In genomic region chr14:27219668-27220067, GRCm38 (mm10) we compare ENCODE assay signal across 11 mouse cellular contexts.
DNase-seq lines count a peak whose midpoint lies in the region; ATAC-seq and TF ChIP-seq lines count a peak whose summit lies in the region.
"Had no signal": no experiment of that assay in that cellular context is flagged by ENCODE, and none has a peak within 500 bp of the region (broad histone marks: within the 10 kb centered on the region; RNA-seq: fewer than 3 reads in every experiment).

No protein-coding gene starts in this region.

- no peak overlapping the region for H3K4me3 ChIP-seq in cerebellum, adult 2 months (replicated peaks; ENCODE audit: insufficient read depth, low read depth, low read length)
- H3K4me3 ChIP-seq: heart, embryonic 12.5 days; midbrain, embryonic 15.5 days had no signal

- no peak for ATAC-seq in megakaryocyte-erythroid progenitor cell, adult 5-6 weeks (replicated peaks; ENCODE audit: low FRiP score, low TSS enrichment, poor library complexity, severe bottlenecking)
- ATAC-seq: hindbrain, embryonic 16.5 days; midbrain, embryonic 15.5 days had no signal

- peaks cover 12% of the 10 kb centered on the region for H3K4me1 ChIP-seq in cerebellum, adult 2 months (ENCODE audit: control insufficient read depth, insufficient read depth, low read length)
- H3K4me1 ChIP-seq: midbrain, embryonic 15.5 days had no signal

- H3K27ac ChIP-seq in cerebellum, adult 2 months (ENCODE audit: insufficient read depth, low read length), result no peak overlapping the region
- H3K27ac ChIP-seq: midbrain, embryonic 15.5 days had no signal

- WGBS in cerebellum, adult 2 months, result 37% methylated on average over 7 of the region's 7 CpGs

- peak; percentile 62 to 83 for DNase-seq in cerebellum, adult 2 months
- DNase-seq in cerebellum, postnatal 36 days, result peak; percentile 57 to 66
- peak; percentile 89 to 90 for DNase-seq in layer of hippocampus, postnatal 36 days
- DNase-seq in thymus, postnatal 0 days (ENCODE audit: low spot score), result peak; percentile 53
- no peak for DNase-seq in spleen, postnatal 10 days (ENCODE audit: low spot score in 2 of 2)
- DNase-seq in spleen, postnatal 4 days (ENCODE audit: low spot score in 2 of 2), result no peak
- DNase-seq: kidney, postnatal 25 days had no signal

- peak; percentile 29; the same call in 1 of the 2 replicates for TF ChIP-seq POLR2A in cerebellum, adult 2 months (IDR thresholded peaks at IDR 0.05; ENCODE audit: borderline replicate concordance, insufficient read depth, low read length)

- no peak for TF ChIP-seq CTCF in cerebellum, adult 2 months (IDR thresholded peaks at IDR 0.05; ENCODE audit: borderline replicate concordance, insufficient read depth, low read depth, low read length)

- no peaks in the 10 kb centered on the region for H3K27me3 ChIP-seq in cerebellum, adult 2 months (ENCODE audit: control insufficient read depth, insufficient read depth, low read length)
- H3K27me3 ChIP-seq: heart, embryonic 12.5 days; midbrain, embryonic 15.5 days had no signal

Comparison
In these comparisons a context has a peak if more than half of its experiments do, and no peak if none do; other contexts are left out.
1. DNase-seq: peak in cerebellum, adult 2 months (2 of 2), cerebellum, postnatal 36 days (2 of 2), layer of hippocampus, postnatal 36 days (2 of 2) and thymus, postnatal 0 days (single experiment); none in spleen, postnatal 10 days (0 of 2) and spleen, postnatal 4 days (0 of 2).